17 mouse cellular contexts compared by ENCODE assay signal in genomic region chr12:77855796-77856195, GRCm38 (mm10).
DNase-seq lines count a peak whose midpoint lies in the region; ATAC-seq lines count a peak whose summit lies in the region.
"Had no signal": no experiment of that assay in that cellular context is flagged by ENCODE, and none has a peak within 500 bp of the region (broad histone marks: within the 10 kb centered on the region; RNA-seq: fewer than 3 reads in every experiment).

No protein-coding gene starts in this region.

- 41% methylated on average over 12 of the region's 12 CpGs for WGBS in hindbrain, embryonic 15.5 days
- 74% methylated on average over 12 of the region's 12 CpGs for WGBS in hindbrain, embryonic 11.5 days
- 20% methylated on average over 12 of the region's 12 CpGs for WGBS in limb, embryonic 12.5 days

- DNase-seq in cerebellum, postnatal 14 days: peak; percentile 42 to 56
- no peak for DNase-seq in cerebellum, postnatal 36 days
- no peak for DNase-seq in hindbrain, embryonic 11.5 days (ENCODE audit: low spot score)
- DNase-seq in MN1 (ENCODE audit: low spot score): peak; percentile 56
- DNase-seq in adrenal gland, postnatal 25 days: no peak
- no peak for DNase-seq in thymus, adult 18-20 months
- DNase-seq: gastrocnemius, postnatal 25 days; heart, postnatal 36 days; kidney, adult 18-20 months; lung, embryonic 14.5 days; right cerebral cortex, postnatal 14 days; thymus, postnatal 4 days had no signal

- no peaks in the 10 kb centered on the region for H3K36me3 ChIP-seq in hindbrain, embryonic 15.5 days
- no peaks in the 10 kb centered on the region for H3K36me3 ChIP-seq in hindbrain, embryonic 11.5 days (ENCODE audit: control insufficient read depth, insufficient read depth, low read length)
- H3K36me3 ChIP-seq in limb, embryonic 12.5 days: no peaks in the 10 kb centered on the region
- H3K36me3 ChIP-seq: heart, embryonic 12.5 days had no signal

- H3K27ac ChIP-seq in hindbrain, embryonic 15.5 days (replicated peaks): no peak overlapping the region
- no peak overlapping the region for H3K27ac ChIP-seq in hindbrain, embryonic 11.5 days (ENCODE audit: low read depth, low read length)
- no peak overlapping the region for H3K27ac ChIP-seq in limb, embryonic 12.5 days
- H3K27ac ChIP-seq: macrophage had no signal

- H3K4me1 ChIP-seq in hindbrain, embryonic 15.5 days (replicated peaks): peaks cover 34% of the 10 kb centered on the region
- H3K4me1 ChIP-seq in hindbrain, embryonic 11.5 days (replicated peaks; ENCODE audit: control insufficient read depth, insufficient read depth, low read length): peaks cover 4% of the 10 kb centered on the region; the same call in 1 of the 2 replicates
- H3K4me1 ChIP-seq in limb, embryonic 12.5 days (replicated peaks): peaks cover 27% of the 10 kb centered on the region

- H3K9ac ChIP-seq in hindbrain, embryonic 15.5 days: no peak overlapping the region
- no peak overlapping the region for H3K9ac ChIP-seq in hindbrain, embryonic 11.5 days (ENCODE audit: low read depth, low read length)
- no peak overlapping the region for H3K9ac ChIP-seq in limb, embryonic 12.5 days (replicated peaks)
- H3K9ac ChIP-seq: heart, embryonic 12.5 days; lung, embryonic 14.5 days had no signal

- H3K9me3 ChIP-seq in hindbrain, embryonic 15.5 days: no peaks in the 10 kb centered on the region
- H3K9me3 ChIP-seq in hindbrain, embryonic 11.5 days (ENCODE audit: control insufficient read depth, low read length): no peaks in the 10 kb centered on the region
- H3K9me3 ChIP-seq in limb, embryonic 12.5 days: no peaks in the 10 kb centered on the region
- H3K9me3 ChIP-seq: heart, embryonic 12.5 days had no signal

- no peak overlapping the region for H3K4me3 ChIP-seq in hindbrain, embryonic 15.5 days
- no peak overlapping the region for H3K4me3 ChIP-seq in hindbrain, embryonic 11.5 days (ENCODE audit: low read depth, low read length)
- H3K4me3 ChIP-seq in limb, embryonic 12.5 days (replicated peaks): no peak overlapping the region
- H3K4me3 ChIP-seq: heart, embryonic 12.5 days had no signal

- no peak overlapping the region for H3K4me2 ChIP-seq in hindbrain, embryonic 15.5 days
- no peak overlapping the region for H3K4me2 ChIP-seq in hindbrain, embryonic 11.5 days (replicated peaks; ENCODE audit: low read depth, low read length)
- H3K4me2 ChIP-seq in limb, embryonic 12.5 days: peak overlapping the region; percentile 9; the same call in 1 of the 2 replicates
- H3K4me2 ChIP-seq: heart, embryonic 12.5 days; lung, embryonic 14.5 days had no signal

- peak; percentile 52; the same call in 1 of the 2 replicates for ATAC-seq in hindbrain, embryonic 15.5 days (ENCODE audit: low FRiP score, low read depth)
- ATAC-seq in hindbrain, embryonic 11.5 days (ENCODE audit: low FRiP score): no peak
- no peak for ATAC-seq in limb, embryonic 12.5 days (ENCODE audit: insufficient number of reproducible peaks, insufficient read depth, low FRiP score, low TSS enrichment, low read depth)

- no peaks in the 10 kb centered on the region for H3K27me3 ChIP-seq in hindbrain, embryonic 15.5 days
- H3K27me3 ChIP-seq in hindbrain, embryonic 11.5 days (ENCODE audit: control insufficient read depth, insufficient read depth, low read length): no peaks in the 10 kb centered on the region
- no peaks in the 10 kb centered on the region; the same call in 1 of the 2 replicates for H3K27me3 ChIP-seq in limb, embryonic 12.5 days
- H3K27me3 ChIP-seq: CH12.LX; heart, embryonic 12.5 days had no signal

Comparison
In these comparisons a context has a peak if more than half of its experiments do, and no peak if none do; other contexts are left out.
1. DNase-seq: peak in cerebellum, postnatal 14 days (2 of 2) and MN1 (single experiment); none in cerebellum, postnatal 36 days (0 of 2), hindbrain, embryonic 11.5 days (single experiment), adrenal gland, postnatal 25 days (single experiment) and thymus, adult 18-20 months (0 of 2).